Mouse (Mus musculus) E14TG2a.4 (cell line): Measurements from ENCODE around the gene Gpr34.

Experiments
- H3K27me3 ChIP-seq: 2 replicates; pipeline ENCODE4 v1.6.1; 2014; ENCODE audit warnings: low read length, control low read depth; ENCODE audit not compliant: insufficient read depth
- H3K36me3 ChIP-seq: 2 replicates; pipeline ENCODE4 v1.6.1; 2014; ENCODE audit warnings: low read length, control low read depth; ENCODE audit not compliant: insufficient read depth
- H3K4me1 ChIP-seq: replicated peaks from 2 replicates; pipeline ENCODE4 v1.6.1; 2014; ENCODE audit warnings: low read depth, low read length, control low read depth
- H3K4me3 ChIP-seq: replicated peaks from 2 replicates; pipeline ENCODE4 v1.5.1; 2014; ENCODE audit warnings: mild to moderate bottlenecking, low read length
- H3K9me3 ChIP-seq: 2 replicates; pipeline ENCODE4 v1.6.1; 2014; ENCODE audit warnings: low read length, control low read depth
- CTCF ChIP-seq: conservative IDR thresholded peaks from 2 replicates; pipeline ENCODE4 v1.5.1; 2014; ENCODE audit warnings: low read length
- NANOG ChIP-seq: IDR thresholded peaks from 2 replicates; pipeline ENCODE4 v1.6.1; 2014; ENCODE audit warnings: borderline replicate concordance, low read length, mixed read lengths
- POU5F1 ChIP-seq: IDR thresholded peaks from 2 replicates; pipeline ENCODE4 v1.6.1; 2014; ENCODE audit warnings: low read length, borderline replicate concordance

The Gpr34 gene

GRCm38 (mm10) chrX:13618476-13618875 lies 13.4 kb upstream of the Gpr34 start:
- no peaks in the 10 kb centered on the region for H3K4me1 ChIP-seq
- no peaks in the 10 kb centered on the region for H3K9me3 ChIP-seq
- H3K4me3 ChIP-seq, result no peak overlapping the region
- TF ChIP-seq POU5F1, result no peak
- TF ChIP-seq NANOG, result no peak
- no peak for TF ChIP-seq CTCF
- H3K27me3 ChIP-seq, result no peaks in the 10 kb centered on the region
- H3K36me3 ChIP-seq, result no peaks in the 10 kb centered on the region

GRCm38 (mm10) chrX:13621473-13621872 lies 10.4 kb upstream of the Gpr34 start:
- Histone ChIP-seq H3K27me3 (no peaks in the 10 kb centered on the region), H3K9me3 (no peaks in the 10 kb centered on the region), H3K4me1 (no peaks in the 10 kb centered on the region), H3K4me3 (no peak overlapping the region), H3K36me3 (no peaks in the 10 kb centered on the region)
- TF ChIP-seq NANOG, result no peak
- TF ChIP-seq POU5F1, result no peak
- TF ChIP-seq CTCF, result no peak

GRCm38 (mm10) chrX:13622654-13623053 lies 9.2 kb upstream of the Gpr34 start:
- TF ChIP-seq CTCF (no peak), NANOG (no peak)
- Histone ChIP-seq H3K4me3 (no peak overlapping the region), H3K9me3 (no peaks in the 10 kb centered on the region), H3K27me3 (no peaks in the 10 kb centered on the region), H3K36me3 (no peaks in the 10 kb centered on the region), H3K4me1 (no peaks in the 10 kb centered on the region)

- no peaks in the 10 kb centered on the region for H3K4me1 ChIP-seq
- no peak overlapping the region for H3K4me3 ChIP-seq
- no peaks in the 10 kb centered on the region for H3K27me3 ChIP-seq
- no peaks in the 10 kb centered on the region for H3K36me3 ChIP-seq
- TF ChIP-seq POU5F1, result no peak
- no peak for TF ChIP-seq NANOG
- no peak for TF ChIP-seq CTCF
- no peaks in the 10 kb centered on the region for H3K9me3 ChIP-seq
These were observed 4.5 kb downstream of the Gpr34 start for GRCm38 (mm10) chrX:13636398-13636797.

- Histone ChIP-seq H3K4me3 (no peak overlapping the region), H3K9me3 (no peaks in the 10 kb centered on the region), H3K27me3 (no peaks in the 10 kb centered on the region), H3K4me1 (no peaks in the 10 kb centered on the region), H3K36me3 (no peaks in the 10 kb centered on the region)
- no peak for TF ChIP-seq NANOG
- no peak for TF ChIP-seq POU5F1
- TF ChIP-seq CTCF, result no peak
These were observed 7.0 kb downstream of the Gpr34 start for GRCm38 (mm10) chrX:13638894-13639293.

GRCm38 (mm10) chrX:13651889-13652288 lies 20.0 kb downstream of the Gpr34 start:
- H3K9me3 ChIP-seq, result no peaks in the 10 kb centered on the region
- H3K4me1 ChIP-seq, result no peaks in the 10 kb centered on the region
- TF ChIP-seq CTCF, result no peak
- TF ChIP-seq NANOG, result no peak
- no peak for TF ChIP-seq POU5F1
- no peak overlapping the region for H3K4me3 ChIP-seq
- H3K36me3 ChIP-seq, result no peaks in the 10 kb centered on the region
- no peaks in the 10 kb centered on the region for H3K27me3 ChIP-seq

- H3K27me3 ChIP-seq, result no peaks in the 10 kb centered on the region
- no peak overlapping the region for H3K4me3 ChIP-seq
- no peaks in the 10 kb centered on the region for H3K9me3 ChIP-seq
- no peaks in the 10 kb centered on the region for H3K4me1 ChIP-seq
- no peak for TF ChIP-seq CTCF
- no peak for TF ChIP-seq POU5F1
- TF ChIP-seq NANOG, result no peak
- H3K36me3 ChIP-seq, result no peaks in the 10 kb centered on the region
These were observed 20.4 kb downstream of the Gpr34 start for GRCm38 (mm10) chrX:13652291-13652690.

- Histone ChIP-seq H3K9me3 (no peaks in the 10 kb centered on the region), H3K36me3 (no peaks in the 10 kb centered on the region), H3K4me3 (no peak overlapping the region), H3K27me3 (no peaks in the 10 kb centered on the region), H3K4me1 (no peaks in the 10 kb centered on the region)
- TF ChIP-seq POU5F1 (no peak), NANOG (no peak), CTCF (no peak)
These were observed 23.1 kb downstream of the Gpr34 start for GRCm38 (mm10) chrX:13655005-13655421.

- H3K4me3 ChIP-seq, result no peak overlapping the region
- H3K4me1 ChIP-seq, result no peaks in the 10 kb centered on the region
- no peaks in the 10 kb centered on the region for H3K36me3 ChIP-seq
- no peaks in the 10 kb centered on the region for H3K27me3 ChIP-seq
- TF ChIP-seq POU5F1 (no peak), CTCF (no peak), NANOG (no peak)
- H3K9me3 ChIP-seq, result no peaks in the 10 kb centered on the region
These were observed 24.0 kb downstream of the Gpr34 start for GRCm38 (mm10) chrX:13655906-13656305.
